ENCODE assay signal across 15 mouse cellular contexts in the genomic region with DNA sequence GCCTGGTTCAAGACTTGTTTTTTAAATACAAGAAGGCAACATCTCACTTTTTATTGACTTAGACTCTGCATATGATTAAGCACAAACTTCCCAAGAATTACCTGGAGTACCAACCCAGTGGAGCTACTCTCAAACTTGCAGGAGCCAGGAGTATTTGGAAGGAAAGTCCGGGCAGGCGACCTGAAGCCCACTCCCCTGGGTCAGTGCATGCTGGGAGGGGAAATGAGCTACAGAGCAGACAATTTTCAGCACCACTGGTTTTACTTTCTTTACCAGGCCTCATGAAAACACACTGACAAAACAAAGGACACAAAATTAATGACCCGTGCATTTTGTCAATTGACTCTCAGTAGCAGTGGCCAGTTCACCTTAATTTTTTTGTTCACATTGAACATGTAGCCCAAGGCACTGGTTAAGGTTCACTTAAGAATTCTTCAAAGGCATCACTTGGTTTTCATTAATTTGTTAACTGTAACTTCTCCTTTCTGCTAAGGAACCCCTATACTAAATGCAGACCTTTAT.
"Had no signal": no experiment of that assay in that cellular context is flagged by ENCODE, and none has a peak within 500 bp of the region (broad histone marks: within the 10 kb centered on the region; RNA-seq: fewer than 3 reads in every experiment).

No protein-coding gene starts in this region.

- H3K4me3 ChIP-seq: left cerebral cortex, adult 2 months; liver, embryonic 15.5 days; midbrain, embryonic 10.5 days; myocyte; neural tube, embryonic 15.5 days had no signal

- H3K4me1 ChIP-seq: liver, embryonic 15.5 days; neural tube, embryonic 15.5 days had no signal

- H3K27ac ChIP-seq: left cerebral cortex, adult 2 months; liver, embryonic 15.5 days; midbrain, embryonic 10.5 days; neural tube, embryonic 15.5 days had no signal

- ATAC-seq: intestine, embryonic 16.5 days; lung, postnatal 0 days had no signal

- H3K36me3 ChIP-seq: liver, embryonic 15.5 days; midbrain, embryonic 10.5 days; neural tube, embryonic 15.5 days had no signal

- H3K4me2 ChIP-seq: liver, embryonic 11.5 days; liver, embryonic 15.5 days; neural tube, embryonic 15.5 days had no signal

- H3K9ac ChIP-seq: liver, embryonic 15.5 days; neural tube, embryonic 15.5 days had no signal

- DNase-seq: lung, adult 2 months; lung, postnatal 36 days; midbrain, embryonic 14.5 days; right cerebral cortex, postnatal 4 days; spleen, adult 18-20 months; thymus, adult 18-20 months; thymus, postnatal 14 days had no signal

- H3K9me3 ChIP-seq: liver, embryonic 15.5 days; midbrain, embryonic 10.5 days; neural tube, embryonic 15.5 days had no signal

- H3K27me3 ChIP-seq: liver, embryonic 15.5 days; neural tube, embryonic 15.5 days had no signal
